Mouse (Mus musculus) erythroblast, adult 5-6 weeks (primary cell): ENCODE measurements around the gene Tmem60. TPM values are rescaled to one million over a fixed set of nuclear protein-coding genes. Genes with fewer than 3 reads are reported as not detected.

Experiments used
- ATAC-seq: replicated peaks from 2 replicates; pipeline ENCODE4 v1.8.0; 2016; ENCODE audit warnings: moderate number of reproducible peaks, mild to moderate bottlenecking, moderate TSS enrichment, inconsistent platforms; ENCODE audit not compliant: poor library complexity, low FRiP score, severe bottlenecking
- total RNA-seq, 2 experiments: library from RNA; stranded (forward) in 1 of 2; stranded (reverse) in 1 of 2; fragments of 150-400 nt in 1 of 2; fragments of 200-764, 138-1000 nt in 1 of 2; gene quantifications; 2 replicates each; pipeline versions ENCODE4 v1.2.3 to v1.2.4; 2015 to 2017; ENCODE audit warnings: low replicate concordance in 2 of 2

Gene Tmem60
- total RNA-seq, 2 experiments from 2014 or later, result 2.8 to 16.1 TPM

- ATAC-seq, result no peak
These were observed 22.7 kb downstream of the Tmem60 start for GRCm38 (mm10) chr5:20904647-20905046.

DNA sequence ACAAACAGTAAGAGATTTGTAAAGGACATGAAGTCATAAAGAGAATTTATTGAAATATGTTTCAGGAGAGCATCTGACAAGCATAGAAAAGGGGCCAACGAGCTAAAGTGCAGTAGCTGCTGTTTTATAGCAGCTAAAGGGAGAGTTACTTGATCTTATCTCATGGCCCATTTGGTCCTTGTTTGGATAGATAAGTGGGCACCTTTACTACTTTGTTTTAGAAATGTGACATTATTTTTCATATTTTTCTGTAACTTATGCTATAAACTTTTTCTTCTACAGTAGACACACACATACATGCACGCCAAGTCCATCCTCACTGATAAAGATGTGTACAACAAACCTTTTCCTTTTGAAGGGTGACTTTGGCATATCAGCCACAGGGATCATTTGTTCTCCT lies 23.4 kb downstream of the Tmem60 start:
- ATAC-seq, result no peak

GRCm38 (mm10) chr5:20906191-20906590 lies 24.2 kb downstream of the Tmem60 start:
- no peak for ATAC-seq

GRCm38 (mm10) chr5:20911741-20912140 lies 29.8 kb downstream of the Tmem60 start:
- no peak for ATAC-seq

GRCm38 (mm10) chr5:20913372-20914275 lies 31.6 kb downstream of the Tmem60 start:
- 0 out of 2 replicates have a peak, but pooled peaks have one; percentile 37 for ATAC-seq

GRCm38 (mm10) chr5:20918967-20919366 lies 37.0 kb downstream of the Tmem60 start:
- no peak for ATAC-seq

GRCm38 (mm10) chr5:20919566-20919965 lies 37.6 kb downstream of the Tmem60 start:
- ATAC-seq, result no peak

- ATAC-seq, result no peak
These were observed 42.6 kb downstream of the Tmem60 start for GRCm38 (mm10) chr5:20924608-20925007.

DNA sequence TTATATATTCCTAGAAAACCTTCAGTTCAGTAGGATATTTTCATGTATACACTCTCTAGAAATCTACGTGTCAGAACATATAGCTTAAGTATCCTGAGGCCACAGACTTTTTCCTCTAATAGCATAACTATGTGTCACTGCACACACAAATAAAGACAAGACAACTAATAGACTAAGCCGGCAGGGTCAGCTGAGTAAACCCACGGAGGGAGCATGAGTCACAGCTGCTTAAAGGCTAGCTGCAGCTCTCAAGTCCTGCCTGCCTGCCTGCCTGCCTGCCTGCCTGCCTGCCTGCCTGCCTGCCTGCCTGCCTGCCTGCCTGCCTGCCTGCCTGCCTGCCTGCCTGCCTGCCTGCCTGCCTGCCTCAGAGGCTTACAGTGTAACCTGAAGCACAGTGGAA lies 43.5 kb downstream of the Tmem60 start:
- ATAC-seq, result no peak

GRCm38 (mm10) chr5:20929669-20930151 lies 47.7 kb downstream of the Tmem60 start:
- ATAC-seq, result no peak

DNA sequence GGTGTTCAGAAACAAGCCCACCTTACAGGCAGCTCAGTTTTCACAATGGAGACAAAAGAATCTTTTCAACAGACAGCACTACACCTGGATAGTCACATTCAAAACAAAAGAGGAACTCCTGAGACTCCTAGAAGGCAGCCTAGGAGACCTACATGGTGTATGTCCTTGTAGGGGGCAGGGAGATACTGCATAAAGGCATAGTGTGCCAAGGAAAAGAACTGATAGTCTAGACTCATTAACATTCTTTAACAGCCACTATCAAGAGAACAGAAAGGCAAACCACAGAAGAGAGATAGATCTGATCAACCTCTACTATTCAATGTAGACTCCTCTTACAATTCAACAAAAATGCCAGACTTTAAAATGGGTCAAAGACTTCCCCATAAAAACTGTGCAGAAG lies 48.4 kb downstream of the Tmem60 start:
- no peak for ATAC-seq

- peak; percentile 72 for ATAC-seq
These were observed 49.3 kb downstream of the Tmem60 start for GRCm38 (mm10) chr5:20931300-20931699.

GRCm38 (mm10) chr5:20932585-20932984 lies 50.6 kb downstream of the Tmem60 start:
- no peak for ATAC-seq

DNA sequence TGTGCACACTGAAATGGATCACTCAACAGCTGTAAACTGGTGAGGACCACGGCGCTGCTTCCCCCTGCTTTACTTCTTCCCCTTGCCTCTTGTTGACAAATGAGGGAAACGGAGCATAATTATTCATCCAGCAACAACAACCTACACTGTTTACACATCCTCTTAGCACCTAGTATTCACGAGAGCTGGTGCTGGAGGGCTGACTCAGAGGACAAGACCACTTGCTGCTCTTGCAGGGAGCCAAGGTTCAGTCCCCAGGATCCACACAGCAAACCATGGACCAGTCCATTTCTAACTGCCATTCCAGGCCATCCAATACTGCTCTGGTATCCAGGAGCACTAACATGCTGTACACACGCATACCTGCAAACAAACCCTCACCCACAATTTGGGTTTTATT lies 53.9 kb downstream of the Tmem60 start:
- no peak for ATAC-seq

Other genes with a start within 250 kb of the Tmem60 start
- gene Phtf2, start 67 bp upstream of the Tmem60 start, total RNA-seq (2015; ENCODE audit: low replicate concordance), result 5.8 and 6.5 TPM in 2 replicates
- gene Phtf2, start 67 bp upstream of the Tmem60 start, total RNA-seq (2017; ENCODE audit: low replicate concordance), result 5.7 and 6.4 TPM in 2 replicates
- 22.5 and 27.6 TPM in 2 replicates for gene Rsbn1l, start 74.2 kb downstream of the Tmem60 start, total RNA-seq (2015; ENCODE audit: low replicate concordance)
- 28.9 and 43.9 TPM in 2 replicates for gene Rsbn1l, start 74.2 kb downstream of the Tmem60 start, total RNA-seq (2017; ENCODE audit: low replicate concordance)
- gene Ptpn12, start 173.7 kb downstream of the Tmem60 start, total RNA-seq (2015; ENCODE audit: low replicate concordance), result 34.9 and 36.7 TPM in 2 replicates
- 26.5 and 31.1 TPM in 2 replicates for gene Ptpn12, start 173.7 kb downstream of the Tmem60 start, total RNA-seq (2017; ENCODE audit: low replicate concordance)